Mouse (Mus musculus) heart, embryonic 13.5 days (tissue): ENCODE data around the gene Gm7137. TPM values are rescaled to one million over a fixed set of nuclear protein-coding genes. Genes with fewer than 3 reads are reported as not detected.
"Not testable (repeated sequence)": the region's sequence is repeated elsewhere in the genome, so short reads cannot be mapped to it uniquely, and the experiment has no call there.

Source experiments
- ATAC-seq: fragments of 200-750 bp; cut with Nextera tagmentation; 2 replicates; pipeline ENCODE4 v1.8.0; 2017; ENCODE audit warnings: moderate TSS enrichment; ENCODE audit not compliant: insufficient number of reproducible peaks, low FRiP score, low TSS enrichment; ENCODE audit errors: extremely low read depth
- H3K27ac ChIP-seq: fragments of 300-500 bp; sonication (generic); replicated peaks from 2 replicates; pipeline ENCODE4 v1.5.1; 2015; ENCODE audit warnings: moderate library complexity, mild to moderate bottlenecking, inconsistent platforms
- H3K27me3 ChIP-seq: fragments of 300-500 bp; sonication (generic); replicated peaks from 2 replicates; pipeline ENCODE4 v1.6.1; 2015; ENCODE audit warnings: mild to moderate bottlenecking, inconsistent platforms
- H3K36me3 ChIP-seq: fragments of 300-500 bp; sonication (generic); 2 replicates; pipeline ENCODE4 v1.6.1; 2015; ENCODE audit warnings: mild to moderate bottlenecking, inconsistent platforms
- H3K4me1 ChIP-seq: fragments of 300-500 bp; sonication (generic); 2 replicates; pipeline ENCODE4 v1.6.1; 2015; ENCODE audit warnings: inconsistent platforms
- H3K4me2 ChIP-seq: fragments of 300-500 bp; sonication (generic); 2 replicates; pipeline ENCODE4 v1.6.1; 2015; ENCODE audit warnings: inconsistent platforms, mild to moderate bottlenecking, moderate library complexity
- H3K4me3 ChIP-seq: fragments of 300-500 bp; sonication (generic); 2 replicates; pipeline ENCODE4 v1.5.1; 2015; ENCODE audit warnings: moderate library complexity, mild to moderate bottlenecking, inconsistent platforms
- H3K9ac ChIP-seq: fragments of 300-500 bp; sonication (generic); 2 replicates; pipeline ENCODE4 v1.6.1; 2015; ENCODE audit warnings: inconsistent platforms, mild to moderate bottlenecking, moderate library complexity
- H3K9me3 ChIP-seq: fragments of 300-500 bp; sonication (generic); 2 replicates; pipeline ENCODE4 v1.6.1; 2016; ENCODE audit warnings: inconsistent platforms
- WGBS: fragments of 180-500 bp; shearing (Covaris S2); methylation state at CpG from one replicate; pipeline ENCODE4 v1.1.7; 2015; ENCODE audit warnings: mixed read lengths; 5-methylcytosine and 5-hydroxymethylcytosine counted together
- polyA plus RNA-seq: library from polyadenylated mRNA; unstranded; fragments of >200 nt; fragmentation: Nextera tagmentation; extraction: Ambion mirVana; gene quantifications from 2 replicates; pipeline ENCODE4 v1.2.1, GENCODE M21; 2015

Gm7137 gene
- not detected in 2 replicates for polyA plus RNA-seq

DNA sequence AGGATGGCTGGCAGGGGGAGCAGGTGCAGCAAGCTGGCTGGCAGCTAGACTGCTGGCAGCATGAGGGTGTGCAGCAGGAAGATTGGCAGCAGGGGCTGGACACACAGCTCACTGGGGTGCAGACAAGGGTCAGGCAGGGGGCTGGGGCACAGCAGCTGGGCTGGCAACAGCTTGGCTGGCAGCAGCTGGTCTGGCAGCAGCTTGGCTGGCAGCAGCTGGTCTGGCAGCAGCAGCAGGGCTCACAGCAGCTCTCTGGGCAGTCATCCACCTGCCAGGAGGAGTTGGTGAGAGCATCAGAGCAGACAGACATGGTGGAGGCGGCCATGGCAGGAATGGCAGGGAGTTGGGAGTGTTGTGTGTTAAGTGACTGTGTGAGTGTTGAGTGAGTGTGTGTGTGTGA is at the start of gene Gm7137:
Gm7137 (minus strand) TSS at position 325 of the 400 bp plus-strand sequence.
- H3K9ac ChIP-seq, H3K4me3 ChIP-seq, H3K27me3 ChIP-seq, H3K4me2 ChIP-seq, H3K27ac ChIP-seq, H3K9me3 ChIP-seq, ATAC-seq, H3K36me3 ChIP-seq, H3K4me1 ChIP-seq: not testable (repeated sequence)
- 91% methylated on average over 1 of the region's 1 CpGs for WGBS

- no peaks in the 10 kb centered on the region for H3K4me1 ChIP-seq
- H3K36me3 ChIP-seq: no peaks in the 10 kb centered on the region
- no peak within 1 kb of the TSS for H3K9ac ChIP-seq
- no peak within 1 kb of the TSS for H3K27ac ChIP-seq
- 0 out of 2 replicates have a peak, but pooled peaks cover 5% of the 10 kb centered on the region for H3K27me3 ChIP-seq
- WGBS: 62% methylated on average over 9 of the region's 9 CpGs
- H3K4me2 ChIP-seq: no peak within 1 kb of the TSS
- ATAC-seq: no peak
- H3K4me3 ChIP-seq: no peak within 1 kb of the TSS
- H3K9me3 ChIP-seq: no peaks in the 10 kb centered on the region
These were observed 47.6 kb upstream of the Gm7137 start, which contains the start of gene Krtap10-10 for GRCm38 (mm10) chr10:77835647-77836046. TSS of gene Krtap10-10 (plus strand) at chr10:77835947.

- Histone ChIP-seq H3K27me3 (no peaks in the 10 kb centered on the region), H3K9ac (no peak within 1 kb of the TSS), H3K36me3 (no peaks in the 10 kb centered on the region), H3K4me3 (no peak within 1 kb of the TSS), H3K4me1 (no peaks in the 10 kb centered on the region), H3K4me2 (no peak within 1 kb of the TSS), H3K27ac (no peak within 1 kb of the TSS), H3K9me3 (peaks cover 4% of the 10 kb centered on the region; the same call in 1 of the 2 replicates)
- WGBS: 52% methylated on average over 6 of the region's 6 CpGs
- no peak for ATAC-seq
These were observed 39.0 kb upstream of the Gm7137 start, which contains the start of gene Krtap10-4 for GRCm38 (mm10) chr10:77826951-77827350. TSS of gene Krtap10-4 (minus strand) at chr10:77827095.

DNA sequence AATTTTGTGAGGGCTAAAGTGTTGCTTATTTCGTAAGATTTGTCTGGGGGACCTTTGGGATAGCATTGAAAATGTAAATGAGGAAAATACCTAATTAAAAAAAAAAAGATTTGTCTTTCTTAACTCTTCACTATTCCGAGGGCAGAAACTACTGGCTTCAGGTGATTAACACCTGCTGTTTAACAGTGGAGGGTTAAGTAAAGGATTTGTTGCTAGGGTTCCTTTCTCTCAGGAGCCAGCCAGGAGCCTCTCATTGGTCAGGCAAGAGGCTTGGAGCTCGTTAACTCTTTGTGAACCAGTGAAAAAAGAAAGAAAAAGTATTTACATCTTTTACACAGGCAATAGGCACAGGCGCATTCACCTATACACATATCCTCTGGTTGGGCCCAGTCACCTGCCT is 31.2 kb upstream of the Gm7137 start:
- no peak for ATAC-seq
- Histone ChIP-seq H3K9me3 (peaks cover 4% of the 10 kb centered on the region; the same call in 1 of the 2 replicates), H3K9ac (no peak overlapping the region), H3K4me1 (no peaks in the 10 kb centered on the region), H3K4me2 (no peak overlapping the region), H3K36me3 (no peaks in the 10 kb centered on the region), H3K27me3 (peaks cover 4% of the 10 kb centered on the region; the same call in 1 of the 2 replicates), H3K4me3 (no peak overlapping the region), H3K27ac (no peak overlapping the region)
- 35% methylated on average over 4 of the region's 4 CpGs for WGBS

GRCm38 (mm10) chr10:77818523-77818922 is 30.5 kb upstream of the Gm7137 start:
- Histone ChIP-seq H3K9ac (no peak overlapping the region), H3K27me3 (peaks cover 8% of the 10 kb centered on the region; the same call in 1 of the 2 replicates), H3K4me1 (no peaks in the 10 kb centered on the region), H3K27ac (no peak overlapping the region), H3K4me2 (no peak overlapping the region), H3K9me3 (no peaks in the 10 kb centered on the region), H3K4me3 (no peak overlapping the region), H3K36me3 (no peaks in the 10 kb centered on the region)
- ATAC-seq: peak; percentile 10; the same call in 1 of the 2 replicates
- WGBS: 91% methylated on average over 4 of the region's 4 CpGs

DNA sequence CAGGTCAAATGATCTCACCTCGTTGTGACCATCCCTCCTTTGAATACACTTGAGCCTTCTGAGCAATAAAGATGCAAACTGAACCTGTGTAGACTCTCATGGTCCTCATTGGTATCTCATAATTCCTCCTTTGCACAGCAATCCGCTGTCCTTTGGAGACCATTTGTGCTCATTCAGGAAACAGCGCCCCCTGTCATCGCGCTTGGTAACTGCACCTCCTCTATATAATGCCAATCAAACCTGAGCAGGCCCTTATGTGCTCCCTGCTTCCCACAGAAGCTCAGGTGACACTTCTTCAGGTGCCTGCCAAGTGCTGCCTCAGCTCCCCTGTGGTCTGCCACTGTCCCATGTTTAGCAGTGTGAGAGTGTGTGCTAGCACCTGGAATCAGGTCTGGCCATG is 27.5 kb upstream of the Gm7137 start:
- no peak overlapping the region for H3K4me3 ChIP-seq
- H3K9ac ChIP-seq: no peak overlapping the region
- WGBS: 21% methylated on average over 5 of the region's 5 CpGs
- H3K27me3 ChIP-seq: peaks cover 11% of the 10 kb centered on the region; the same call in 1 of the 2 replicates
- no peak overlapping the region for H3K4me2 ChIP-seq
- no peaks in the 10 kb centered on the region for H3K9me3 ChIP-seq
- no peaks in the 10 kb centered on the region for H3K36me3 ChIP-seq
- no peaks in the 10 kb centered on the region for H3K4me1 ChIP-seq
- no peak overlapping the region for H3K27ac ChIP-seq
- ATAC-seq: no peak

GRCm38 (mm10) chr10:77814382-77814781 is 26.4 kb upstream of the Gm7137 start, which contains the start of gene Gm2696:
TSS of gene Gm2696 (plus strand) at chr10:77814682.
- WGBS: 37% methylated on average over 4 of the region's 4 CpGs
- Histone ChIP-seq H3K9ac (no peak within 1 kb of the TSS), H3K27me3 (peaks cover 11% of the 10 kb centered on the region; the same call in 1 of the 2 replicates), H3K4me1 (no peaks in the 10 kb centered on the region), H3K9me3 (peaks cover 3% of the 10 kb centered on the region; the same call in 1 of the 2 replicates), H3K36me3 (no peaks in the 10 kb centered on the region), H3K27ac (no peak within 1 kb of the TSS), H3K4me2 (no peak within 1 kb of the TSS), H3K4me3 (no peak within 1 kb of the TSS)
- ATAC-seq: no peak

DNA sequence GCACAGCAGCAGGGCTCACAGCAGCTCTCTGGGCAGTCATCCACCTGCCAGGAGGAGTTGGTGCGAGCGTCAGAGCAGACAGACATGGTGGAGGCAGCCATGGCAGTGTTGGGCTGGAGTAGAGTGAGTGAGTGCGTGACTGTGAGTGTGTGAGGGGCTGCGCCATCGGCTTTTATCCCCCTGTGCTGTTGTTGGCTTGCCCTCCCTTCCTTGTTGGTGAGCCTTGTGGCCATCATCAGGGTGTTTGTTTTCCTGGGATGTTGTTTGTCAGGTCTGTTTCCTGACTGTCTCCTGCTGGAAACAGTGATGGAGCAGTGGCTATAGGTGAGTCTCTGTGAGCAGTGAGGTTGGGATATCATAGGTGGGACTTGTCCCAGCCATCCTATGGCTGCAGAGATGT is 23.7 kb upstream of the Gm7137 start, which contains the start of gene Gm9507:
Gm9507 (minus strand) TSS at position 101 of the 400 bp plus-strand sequence.
- H3K9ac ChIP-seq: no peak within 1 kb of the TSS
- H3K4me2 ChIP-seq: no peak within 1 kb of the TSS
- no peaks in the 10 kb centered on the region for H3K4me1 ChIP-seq
- H3K9me3 ChIP-seq: peaks cover 3% of the 10 kb centered on the region; the same call in 1 of the 2 replicates
- WGBS: 58% methylated on average over 5 of the region's 5 CpGs
- ATAC-seq: no peak
- no peaks in the 10 kb centered on the region for H3K36me3 ChIP-seq
- H3K27ac ChIP-seq: no peak within 1 kb of the TSS
- H3K27me3 ChIP-seq: peaks cover 11% of the 10 kb centered on the region; the same call in 1 of the 2 replicates
- H3K4me3 ChIP-seq: no peak within 1 kb of the TSS

DNA sequence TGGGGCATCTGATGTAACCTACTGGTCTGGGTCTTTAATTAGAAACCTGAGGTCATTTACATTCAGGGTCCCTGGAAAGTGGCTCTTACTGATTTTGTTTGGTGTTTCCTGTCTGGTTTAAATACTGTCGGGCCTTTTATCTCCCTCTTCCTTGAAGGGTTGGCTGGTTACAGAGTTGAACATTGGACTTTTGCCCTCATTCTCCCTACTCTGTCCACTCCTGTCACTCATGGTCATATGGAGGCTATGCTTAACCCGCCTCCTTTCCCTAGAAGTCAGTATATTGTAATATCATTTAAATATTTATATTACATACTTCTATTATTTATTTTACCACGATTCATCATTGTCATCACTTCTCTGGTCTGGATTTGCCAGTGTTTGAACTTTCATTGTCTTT is 16.1 kb upstream of the Gm7137 start:
- WGBS: 62% methylated on average over 3 of the region's 3 CpGs
- no peak for ATAC-seq

DNA sequence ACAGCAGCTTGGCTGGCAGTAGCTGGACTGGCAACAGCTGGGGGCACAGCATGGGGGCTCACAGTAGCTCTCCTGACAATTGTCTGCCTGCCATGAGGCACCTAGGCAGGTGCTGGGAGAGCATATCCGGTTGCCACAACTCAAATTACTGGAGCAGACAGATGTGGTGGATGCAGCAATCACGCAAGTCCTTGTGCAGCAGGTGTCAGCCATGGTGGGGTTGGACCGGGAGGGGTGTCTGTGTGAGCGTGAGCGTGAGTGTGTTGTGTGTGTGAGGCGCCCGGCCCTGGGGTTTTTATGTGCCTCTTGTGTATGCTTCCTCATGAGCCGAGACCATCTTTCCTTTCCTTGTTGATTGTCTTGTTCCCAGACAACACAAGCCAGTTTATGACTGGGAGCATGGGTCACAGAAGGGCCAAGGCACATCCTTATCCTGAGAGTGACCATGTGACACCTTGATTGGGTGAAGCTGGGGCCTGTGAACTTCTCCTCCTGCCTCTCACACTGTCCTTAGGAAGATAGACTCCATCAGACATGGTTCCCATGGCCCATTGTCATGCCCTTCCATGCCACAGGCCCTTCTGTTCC is 11.0 kb upstream of the Gm7137 start, which contains the start of gene Gm19668:
Gm19668 (minus strand) TSS at position 213 of the 588 bp plus-strand sequence.
- Histone ChIP-seq H3K27me3 (no peaks in the 10 kb centered on the region), H3K4me2 (no peak within 1 kb of the TSS), H3K27ac (peak within 1 kb of the TSS; percentile 30; the same call in 1 of the 2 replicates), H3K9me3 (no peaks in the 10 kb centered on the region), H3K4me3 (no peak within 1 kb of the TSS), H3K9ac (no peak within 1 kb of the TSS), H3K36me3 (no peaks in the 10 kb centered on the region), H3K4me1 (peaks cover 19% of the 10 kb centered on the region)
- no peak for ATAC-seq
- WGBS: 53% methylated on average over 8 of the region's 8 CpGs

More for the DNA sequence above, 16.1 kb upstream of the Gm7137 start:
- Histone ChIP-seq H3K9me3 (no peaks in the 10 kb centered on the region), H3K4me3 (no peak overlapping the region), H3K4me1 (peaks cover 4% of the 10 kb centered on the region), H3K9ac (no peak overlapping the region), H3K36me3 (no peaks in the 10 kb centered on the region), H3K27ac (no peak overlapping the region), H3K4me2 (no peak overlapping the region), H3K27me3 (no peaks in the 10 kb centered on the region)

DNA sequence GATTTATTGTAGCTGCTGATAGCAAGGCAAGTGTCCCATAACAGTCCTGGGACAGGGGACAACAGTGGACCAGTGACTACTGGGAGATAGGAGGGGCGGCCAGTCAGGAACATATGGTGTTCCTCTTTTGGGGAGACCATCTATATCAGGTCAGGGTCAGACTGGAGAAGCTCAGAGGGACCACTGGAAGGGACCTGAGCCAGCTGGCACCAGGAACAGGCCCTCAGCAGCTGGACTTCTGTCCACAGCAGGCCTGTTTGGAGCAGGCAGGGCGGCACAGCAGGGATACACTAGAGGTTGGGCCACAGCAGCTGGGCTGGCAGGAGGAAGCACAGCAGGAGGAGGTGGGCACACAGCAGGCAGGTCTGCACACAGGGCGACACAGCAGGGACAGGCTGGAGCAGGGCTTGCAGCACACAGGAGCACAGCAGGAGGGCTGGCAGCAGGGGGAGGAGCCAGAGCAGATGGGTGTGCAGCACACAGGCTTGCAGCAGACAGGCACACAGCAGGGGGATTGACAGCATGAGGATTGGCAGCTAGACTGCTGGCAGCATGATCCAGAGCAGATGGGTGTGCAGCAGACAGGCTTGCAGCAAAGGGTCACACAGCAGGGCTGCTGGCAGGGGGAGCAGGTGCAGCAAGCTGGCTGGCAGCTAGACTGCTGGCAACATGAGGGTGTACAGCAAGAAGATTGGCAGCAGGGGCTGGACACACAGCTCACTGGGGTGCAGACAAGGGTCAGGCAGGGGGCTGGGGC is 10.3 kb upstream of the Gm7137 start:
- H3K4me3 ChIP-seq, H3K36me3 ChIP-seq, ATAC-seq, H3K4me2 ChIP-seq, H3K9me3 ChIP-seq, H3K9ac ChIP-seq, H3K27me3 ChIP-seq: not testable (repeated sequence)
- Histone ChIP-seq H3K4me1 (peaks cover 19% of the 10 kb centered on the region), H3K27ac (peak overlapping the region; percentile 30; the same call in 1 of the 2 replicates)
- WGBS: 27% methylated on average over 3 of the region's 3 CpGs
